Mouse (Mus musculus) intestine, embryonic 15.5 days (tissue): ENCODE results near the gene Rad18. TPM values are rescaled to one million over a fixed set of nuclear protein-coding genes. Genes with fewer than 3 reads are reported as not detected.
"Not testable (repeated sequence)": the region's sequence is repeated elsewhere in the genome, so short reads cannot be mapped to it uniquely, and the experiment has no call there.

Source experiments
- ATAC-seq: fragments of 200-750 bp; cut with Nextera tagmentation; 2 replicates; pipeline ENCODE4 v1.8.0; 2017; ENCODE audit warnings: moderate TSS enrichment, moderate library complexity
- H3K27ac ChIP-seq: fragments of 300-500 bp; sonication (generic); 2 replicates; pipeline ENCODE4 v1.5.1; 2015; ENCODE audit warnings: mild to moderate bottlenecking, inconsistent platforms
- H3K27me3 ChIP-seq: fragments of 300-500 bp; sonication (generic); replicated peaks from 2 replicates; pipeline ENCODE4 v1.6.1; 2015; ENCODE audit warnings: inconsistent platforms
- H3K36me3 ChIP-seq: fragments of 300-500 bp; sonication (generic); 2 replicates; pipeline ENCODE4 v1.6.1; 2015; ENCODE audit warnings: inconsistent platforms
- H3K4me1 ChIP-seq: fragments of 300-500 bp; sonication (generic); replicated peaks from 2 replicates; pipeline ENCODE4 v1.6.1; 2015; ENCODE audit warnings: inconsistent platforms
- H3K4me2 ChIP-seq: fragments of 300-500 bp; sonication (generic); replicated peaks from 2 replicates; pipeline ENCODE4 v1.6.1; 2015; ENCODE audit warnings: mild to moderate bottlenecking, inconsistent platforms
- H3K4me3 ChIP-seq: fragments of 300-500 bp; sonication (generic); replicated peaks from 2 replicates; pipeline ENCODE4 v1.5.1; 2015; ENCODE audit warnings: inconsistent platforms
- H3K9ac ChIP-seq: fragments of 300-500 bp; sonication (generic); 2 replicates; pipeline ENCODE4 v1.6.1; 2015; ENCODE audit warnings: inconsistent platforms
- H3K9me3 ChIP-seq: fragments of 300-500 bp; sonication (generic); 2 replicates; pipeline ENCODE4 v1.6.1; 2016; ENCODE audit warnings: inconsistent platforms
- WGBS: fragments of 180-500 bp; shearing (Covaris S2); methylation state at CpG from one replicate; pipeline ENCODE4 v1.1.7; 2015; 5-methylcytosine and 5-hydroxymethylcytosine counted together
- polyA plus RNA-seq: library from polyadenylated mRNA; unstranded; fragments of >200 nt; fragmentation: Nextera tagmentation; extraction: Ambion mirVana; gene quantifications from 2 replicates; pipeline ENCODE4 v1.2.1, GENCODE M21; 2015

The Rad18 gene
- polyA plus RNA-seq, 1 experiment from 2014 or later = 34.4 TPM

DNA sequence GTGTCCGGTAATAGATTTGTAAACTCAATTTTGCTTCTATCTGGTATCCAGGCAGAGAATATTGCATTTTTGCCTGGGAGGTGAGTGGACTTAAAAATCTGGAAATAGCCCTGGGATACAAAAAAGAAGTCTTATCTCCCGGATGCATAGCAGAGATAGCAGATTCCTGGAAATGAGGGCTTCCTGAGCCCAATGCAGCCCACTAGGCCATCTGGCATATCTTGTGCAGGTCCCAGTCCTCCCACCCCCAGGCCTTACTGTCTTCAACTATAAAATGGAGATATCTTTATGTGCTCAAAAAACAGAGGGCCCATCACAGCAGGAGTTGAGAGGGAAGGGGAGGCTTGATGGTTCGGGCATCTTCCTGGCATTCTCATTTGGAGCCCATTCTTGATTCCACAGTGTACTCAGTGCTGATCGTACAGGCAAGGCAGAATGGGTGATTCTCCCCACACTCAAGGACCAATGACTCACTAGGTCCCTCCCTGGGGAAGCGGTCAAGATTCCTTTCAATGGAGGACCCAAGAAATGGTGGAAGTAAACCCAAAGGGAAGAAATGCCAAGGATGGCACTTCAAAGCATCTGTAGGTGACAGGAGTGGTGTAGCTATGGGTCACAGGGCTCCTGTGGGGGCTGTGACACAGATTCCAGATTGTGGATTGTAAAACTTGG, 24.1 kb upstream of the Rad18 start:
- Histone ChIP-seq H3K36me3 (no peaks in the 10 kb centered on the region), H3K4me3 (no peak overlapping the region), H3K27ac (no peak overlapping the region), H3K9ac (no peak overlapping the region), H3K4me1 (no peaks in the 10 kb centered on the region), H3K27me3 (no peaks in the 10 kb centered on the region), H3K4me2 (no peak overlapping the region), H3K9me3 (no peaks in the 10 kb centered on the region)
- WGBS = 84% methylated on average over 5 of the region's 5 CpGs
- no peak for ATAC-seq

DNA sequence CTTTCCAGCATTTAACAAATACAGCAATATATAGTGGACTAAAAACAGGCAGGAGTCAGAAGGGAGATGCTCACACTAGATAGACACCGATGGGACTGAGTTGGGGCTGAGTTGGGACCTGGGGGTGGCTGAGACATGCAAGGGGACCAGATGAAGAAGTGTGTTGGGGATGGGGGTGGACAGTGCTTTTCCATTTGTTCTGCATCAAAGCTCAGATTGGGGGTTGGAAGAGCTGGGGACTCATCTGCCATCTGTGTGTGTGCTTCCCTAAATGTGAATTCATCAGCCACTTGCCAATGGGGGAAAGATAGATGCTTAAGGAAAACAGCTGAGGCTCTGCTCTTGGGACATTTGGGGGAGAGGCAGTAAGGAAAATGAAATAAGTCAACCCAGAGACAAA, 23.5 kb upstream of the Rad18 start:
- Histone ChIP-seq H3K4me1 (no peaks in the 10 kb centered on the region), H3K4me2 (no peak overlapping the region), H3K4me3 (no peak overlapping the region), H3K9me3 (no peaks in the 10 kb centered on the region), H3K27ac (no peak overlapping the region), H3K36me3 (no peaks in the 10 kb centered on the region), H3K9ac (no peak overlapping the region), H3K27me3 (no peaks in the 10 kb centered on the region)
- WGBS = 95% methylated on average over 1 of the region's 1 CpGs
- no peak for ATAC-seq

DNA sequence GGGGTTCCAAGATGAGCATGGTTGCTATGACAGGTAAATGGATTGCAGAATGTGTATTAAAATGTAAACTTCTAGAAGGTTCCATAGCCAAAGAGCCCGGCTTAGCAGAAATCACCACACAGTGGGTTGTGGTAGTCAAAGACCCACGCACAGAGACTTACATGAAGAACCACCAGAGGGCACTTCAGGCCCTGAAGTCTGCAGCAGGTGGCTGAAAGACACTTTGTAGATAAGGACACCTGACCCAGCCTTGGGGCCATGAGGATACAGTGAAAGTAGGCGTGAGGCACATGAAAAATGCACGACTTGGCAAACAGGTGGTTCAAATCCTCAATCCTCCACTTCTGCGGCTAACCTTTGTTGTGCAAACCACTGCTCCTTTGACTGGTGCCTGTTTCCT, 20.7 kb upstream of the Rad18 start:
- WGBS = 52% methylated on average over 5 of the region's 5 CpGs
- Histone ChIP-seq H3K36me3 (no peaks in the 10 kb centered on the region), H3K9ac (no peak overlapping the region), H3K4me3 (no peak overlapping the region), H3K27me3 (no peaks in the 10 kb centered on the region), H3K4me1 (no peaks in the 10 kb centered on the region), H3K4me2 (no peak overlapping the region), H3K27ac (no peak overlapping the region), H3K9me3 (no peaks in the 10 kb centered on the region)
- ATAC-seq = peak; percentile 53; the same call in 1 of the 2 replicates

DNA sequence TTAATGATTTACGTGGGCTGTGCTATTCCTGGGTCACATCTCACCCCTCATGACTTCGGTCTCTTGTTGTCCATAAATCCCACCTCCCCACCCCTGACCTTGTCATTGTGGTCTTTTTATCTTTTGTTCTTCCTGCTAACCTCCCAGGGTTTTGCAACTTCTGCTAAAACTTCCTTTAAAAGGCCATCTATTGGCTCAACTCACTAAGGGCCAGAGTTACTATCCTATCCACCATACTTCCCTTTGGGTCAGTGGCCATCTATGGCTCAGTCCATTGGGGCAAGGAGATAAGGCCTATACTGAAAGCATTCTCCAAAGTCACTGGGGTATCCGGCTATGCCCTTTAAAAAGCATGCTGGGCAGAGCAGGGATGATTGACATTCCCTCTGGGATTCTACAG, 17.5 kb upstream of the Rad18 start:
- Histone ChIP-seq H3K9ac (no peak overlapping the region), H3K9me3 (no peaks in the 10 kb centered on the region), H3K27ac (no peak overlapping the region), H3K4me3 (no peak overlapping the region), H3K4me2 (no peak overlapping the region), H3K4me1 (no peaks in the 10 kb centered on the region), H3K36me3 (no peaks in the 10 kb centered on the region), H3K27me3 (no peaks in the 10 kb centered on the region)
- no peak for ATAC-seq
- 77% methylated on average over 3 of the region's 3 CpGs for WGBS

DNA sequence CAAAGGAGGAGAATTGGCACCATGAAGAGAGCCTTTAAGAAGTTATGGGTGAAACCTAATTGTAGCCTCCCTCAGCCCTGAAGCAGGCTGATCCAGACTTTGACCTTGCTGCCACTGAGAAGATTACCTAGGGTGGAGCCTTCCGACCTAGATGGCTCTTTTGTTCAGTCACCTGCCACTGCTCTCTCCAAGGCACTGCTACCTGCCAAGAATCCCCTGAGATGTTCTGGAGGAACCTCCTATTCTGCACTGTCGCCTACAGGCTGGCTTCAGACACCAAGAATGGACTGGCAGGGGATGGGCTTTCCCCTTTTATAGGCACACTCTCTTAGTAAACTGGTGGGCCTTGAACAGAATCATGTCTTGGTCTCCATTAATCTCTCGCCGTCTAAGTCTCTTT, 5.8 kb upstream of the Rad18 start:
- H3K9me3 ChIP-seq, H3K36me3 ChIP-seq, H3K27me3 ChIP-seq, H3K27ac ChIP-seq, H3K4me1 ChIP-seq, H3K4me3 ChIP-seq, H3K4me2 ChIP-seq, H3K9ac ChIP-seq: not testable (repeated sequence)
- WGBS = 72% methylated on average over 4 of the region's 4 CpGs
- ATAC-seq = 0 out of 2 replicates have a peak, but pooled peaks have one; percentile 34

DNA sequence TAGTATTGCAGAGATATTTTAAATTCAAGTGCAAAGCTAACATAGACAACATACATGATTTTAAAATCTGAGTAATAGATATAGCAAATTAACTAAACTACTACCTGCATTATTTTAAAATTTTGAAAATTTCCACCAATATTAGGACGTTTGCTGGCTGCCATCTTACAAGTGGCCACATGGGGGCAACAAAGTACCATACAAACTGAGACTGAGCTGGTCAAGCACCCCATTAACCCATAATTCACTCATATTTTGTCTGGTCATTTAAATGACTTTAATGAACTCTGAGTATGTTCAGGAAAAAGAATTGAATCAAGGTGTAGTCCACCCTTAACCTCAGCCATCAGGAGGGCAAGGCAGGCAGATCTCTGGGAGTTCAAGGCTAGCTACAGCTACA, 3.9 kb upstream of the Rad18 start:
- no peak overlapping the region for H3K9ac ChIP-seq
- no peak for ATAC-seq
- no peak overlapping the region for H3K4me2 ChIP-seq
- no peaks in the 10 kb centered on the region for H3K27me3 ChIP-seq
- no peak overlapping the region for H3K27ac ChIP-seq
- WGBS = 0% methylated on average over 1 of the region's 1 CpGs
- H3K4me1 ChIP-seq = peaks cover 4% of the 10 kb centered on the region; the same call in 1 of the 2 replicates
- H3K36me3 ChIP-seq = no peaks in the 10 kb centered on the region
- H3K4me3 ChIP-seq = no peak overlapping the region
- H3K9me3 ChIP-seq = no peaks in the 10 kb centered on the region

DNA sequence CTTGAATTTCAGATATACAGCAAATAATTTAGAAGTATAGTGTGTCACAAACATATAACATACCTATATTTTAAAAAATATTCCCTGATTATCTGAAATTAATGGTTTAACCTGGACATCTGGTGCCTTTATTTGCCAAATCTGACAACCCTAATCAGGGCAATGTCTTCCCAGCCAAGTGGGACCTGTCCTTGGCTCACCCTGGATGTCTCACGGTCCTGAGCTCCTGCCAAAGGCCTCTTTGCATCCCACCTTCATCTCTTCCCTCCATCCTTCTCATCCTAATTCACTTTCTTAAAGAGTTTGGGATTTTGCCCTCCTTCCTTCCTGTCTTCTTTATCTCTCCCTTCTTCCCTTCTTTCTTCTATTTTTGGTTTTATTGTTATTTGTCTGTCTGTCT, 2.6 kb upstream of the Rad18 start:
- Histone ChIP-seq H3K36me3 (no peaks in the 10 kb centered on the region), H3K9ac (no peak overlapping the region), H3K27me3 (no peaks in the 10 kb centered on the region), H3K4me2 (no peak overlapping the region), H3K4me3 (no peak overlapping the region), H3K27ac (no peak overlapping the region), H3K9me3 (no peaks in the 10 kb centered on the region), H3K4me1 (peaks cover 4% of the 10 kb centered on the region; the same call in 1 of the 2 replicates)
- 42% methylated on average over 1 of the region's 1 CpGs for WGBS
- ATAC-seq = no peak

DNA sequence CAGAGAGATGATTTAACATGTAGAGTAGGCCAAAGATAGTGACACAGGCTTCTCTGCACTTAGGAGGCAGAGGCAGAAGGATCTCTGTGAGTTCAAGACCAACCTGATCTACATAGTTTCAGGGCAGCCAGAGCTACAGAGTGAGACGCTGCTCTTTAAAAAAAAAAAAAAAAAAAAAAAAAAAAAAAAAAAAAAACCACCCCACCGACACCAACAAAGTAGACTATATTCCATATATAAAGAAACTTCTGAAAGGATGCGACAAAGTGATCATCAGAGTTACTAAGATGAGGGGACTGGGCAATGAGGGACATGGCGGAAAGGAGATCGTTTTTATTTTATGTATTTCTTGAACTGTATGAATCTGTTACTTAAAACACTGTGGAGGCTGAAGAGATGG, 2.0 kb downstream of the Rad18 start:
- WGBS = 90% methylated on average over 5 of the region's 5 CpGs

DNA sequence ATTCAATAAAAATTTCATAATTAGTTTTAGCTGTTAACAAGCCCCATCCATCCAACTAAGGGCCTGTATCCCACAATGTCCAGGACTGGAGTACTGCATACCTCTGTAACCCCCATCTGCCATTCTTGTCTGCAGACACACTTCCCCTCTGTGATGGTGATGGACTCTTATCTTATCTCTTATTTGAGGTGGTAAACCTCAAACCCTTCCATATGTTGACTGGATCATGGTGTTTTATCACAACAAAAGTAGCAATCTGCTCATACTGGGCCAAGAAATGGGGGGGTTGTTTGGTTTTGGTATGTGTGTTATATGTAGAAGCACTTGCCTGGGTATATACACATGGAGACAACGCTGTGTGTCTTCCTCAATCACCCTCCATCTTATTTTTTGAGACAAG, 5.0 kb downstream of the Rad18 start:
- ATAC-seq = no peak
- no peaks in the 10 kb centered on the region for H3K9me3 ChIP-seq
- no peak overlapping the region for H3K27ac ChIP-seq
- H3K4me2 ChIP-seq = no peak overlapping the region
- H3K27me3 ChIP-seq = no peaks in the 10 kb centered on the region
- peaks cover 4% of the 10 kb centered on the region; the same call in 1 of the 2 replicates for H3K4me1 ChIP-seq
- no peak overlapping the region for H3K4me3 ChIP-seq
- no peaks in the 10 kb centered on the region for H3K36me3 ChIP-seq
- WGBS = 89% methylated on average over 1 of the region's 1 CpGs
- no peak overlapping the region for H3K9ac ChIP-seq

More for the DNA sequence above, 2.0 kb downstream of the Rad18 start:
- ATAC-seq = no peak
- H3K4me2 ChIP-seq = no peak overlapping the region
- no peaks in the 10 kb centered on the region for H3K36me3 ChIP-seq
- H3K9me3 ChIP-seq = no peaks in the 10 kb centered on the region
- no peak overlapping the region for H3K27ac ChIP-seq
- H3K27me3 ChIP-seq = no peaks in the 10 kb centered on the region
- H3K9ac ChIP-seq = no peak overlapping the region
- no peak overlapping the region for H3K4me3 ChIP-seq
- H3K4me1 ChIP-seq = peaks cover 4% of the 10 kb centered on the region; the same call in 1 of the 2 replicates

DNA sequence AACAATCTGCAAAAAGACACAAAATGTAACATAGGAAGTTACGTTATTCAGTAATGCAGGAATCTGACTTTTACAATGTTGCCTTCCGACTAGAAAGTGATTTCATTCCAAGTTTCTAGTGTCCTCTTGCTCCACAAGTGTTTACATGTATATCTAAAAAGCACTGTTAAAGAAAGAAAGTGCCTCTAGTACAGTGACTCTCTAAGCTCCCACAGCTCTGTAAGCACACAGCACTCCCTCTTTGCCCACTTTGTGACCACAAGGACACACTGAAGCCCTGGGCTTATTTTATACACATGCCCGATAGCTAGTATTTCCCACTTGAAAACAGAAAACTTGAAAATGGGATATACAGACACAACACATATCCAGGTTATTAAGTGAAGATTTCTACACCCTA, 8.5 kb downstream of the Rad18 start:
- no peak for ATAC-seq
- Histone ChIP-seq H3K4me1 (no peaks in the 10 kb centered on the region), H3K4me2 (no peak overlapping the region), H3K27ac (no peak overlapping the region), H3K27me3 (no peaks in the 10 kb centered on the region), H3K9me3 (no peaks in the 10 kb centered on the region), H3K36me3 (no peaks in the 10 kb centered on the region), H3K9ac (no peak overlapping the region), H3K4me3 (no peak overlapping the region)
- WGBS = 89% methylated on average over 3 of the region's 3 CpGs

DNA sequence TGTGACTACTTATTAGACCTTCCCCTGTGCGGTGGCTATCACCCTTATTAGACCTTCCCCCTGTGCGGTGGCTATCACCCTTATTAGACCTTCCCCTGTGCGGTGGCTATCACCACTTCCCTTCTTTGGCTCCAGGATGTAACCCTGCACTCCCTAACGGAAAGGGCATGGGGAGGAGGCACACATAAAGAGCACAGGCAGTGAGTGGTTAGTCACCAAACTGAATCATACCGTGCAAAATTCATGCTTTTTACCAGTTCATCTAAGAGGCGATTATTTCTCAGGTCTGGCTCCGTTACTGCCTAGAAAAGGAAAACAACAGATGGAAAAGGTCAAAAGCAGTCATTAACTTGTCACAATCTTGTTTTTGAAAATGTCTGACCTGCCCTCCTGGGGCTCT, 10.0 kb downstream of the Rad18 start:
- Histone ChIP-seq H3K4me1 (no peaks in the 10 kb centered on the region), H3K9ac (no peak overlapping the region), H3K27ac (no peak overlapping the region), H3K27me3 (no peaks in the 10 kb centered on the region), H3K4me3 (no peak overlapping the region), H3K36me3 (no peaks in the 10 kb centered on the region), H3K4me2 (no peak overlapping the region), H3K9me3 (no peaks in the 10 kb centered on the region)
- no peak for ATAC-seq
- 77% methylated on average over 7 of the region's 7 CpGs for WGBS

DNA sequence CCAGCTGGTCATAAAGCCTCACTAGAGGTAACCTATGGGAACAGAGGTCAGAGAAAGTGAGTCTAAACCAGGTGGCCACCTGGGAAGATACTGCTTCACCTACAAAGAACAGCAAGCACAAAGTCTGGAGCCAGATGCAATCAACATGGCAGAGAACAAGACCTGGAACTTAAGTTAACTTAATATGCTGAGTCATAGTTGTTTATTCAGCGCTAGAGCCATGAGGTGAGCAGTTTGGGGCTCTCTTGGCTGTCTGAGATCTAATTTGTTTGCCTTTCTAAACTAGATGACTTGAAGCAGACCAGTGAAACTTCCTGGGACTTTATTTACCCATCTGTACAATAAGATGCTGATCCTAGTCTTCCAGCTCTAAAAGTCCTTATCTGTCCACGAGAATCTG, 12.4 kb downstream of the Rad18 start:
- Histone ChIP-seq H3K36me3 (no peaks in the 10 kb centered on the region), H3K27ac (no peak overlapping the region), H3K9me3 (no peaks in the 10 kb centered on the region), H3K9ac (no peak overlapping the region), H3K4me3 (no peak overlapping the region), H3K27me3 (no peaks in the 10 kb centered on the region), H3K4me1 (no peaks in the 10 kb centered on the region), H3K4me2 (no peak overlapping the region)
- 80% methylated on average over 2 of the region's 2 CpGs for WGBS
- ATAC-seq = no peak; the same call in 1 of the 2 replicates

DNA sequence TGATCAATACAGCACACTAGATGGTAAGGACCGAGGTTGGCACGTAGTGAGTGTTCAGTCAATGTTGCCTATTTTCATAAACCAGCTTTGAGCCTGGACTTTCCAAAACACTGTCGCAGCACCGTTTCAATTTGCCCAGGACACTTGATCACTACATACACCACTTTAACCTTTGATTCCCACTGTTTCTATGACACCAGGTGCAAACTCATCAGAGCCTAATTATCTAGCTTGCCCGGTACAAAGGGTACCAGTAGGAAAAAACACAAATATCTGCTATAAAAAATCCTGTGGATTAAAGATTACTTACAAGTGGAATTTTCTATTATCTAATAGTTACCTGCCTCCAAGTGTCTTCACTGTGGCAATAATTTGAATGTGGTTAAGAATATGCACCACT, 64.4 kb downstream of the Rad18 start:
- ATAC-seq = no peak
- Histone ChIP-seq H3K27ac (no peak overlapping the region), H3K9ac (no peak overlapping the region), H3K27me3 (no peaks in the 10 kb centered on the region), H3K4me1 (no peaks in the 10 kb centered on the region), H3K4me3 (no peak overlapping the region), H3K4me2 (no peak overlapping the region), H3K36me3 (no peaks in the 10 kb centered on the region), H3K9me3 (no peaks in the 10 kb centered on the region)
- WGBS = 90% methylated on average over 5 of the region's 5 CpGs
